Mouse (Mus musculus) lung, embryonic 14.5 days (tissue): ENCODE data around the gene Olfr933. TPM values are rescaled to one million over a fixed set of nuclear protein-coding genes. Genes with fewer than 3 reads are reported as not detected.
A peak's percentile ranks its signal among the peaks of the same experiment; 100 is the strongest.

ENCODE experiments used
- ATAC-seq: fragments of 200-750 bp; cut with Nextera tagmentation; 2 replicates; pipeline ENCODE4 v1.8.0; 2017; ENCODE audit warnings: mild to moderate bottlenecking, moderate TSS enrichment, moderate library complexity; ENCODE audit not compliant: insufficient read depth
- DNase-seq: peaks from one replicate; pipeline ENCODE4 v3.0.0-alpha.2; 2015
- H3K27ac ChIP-seq: fragments of 300-500 bp; sonication (generic); 2 replicates; pipeline ENCODE4 v1.5.1; 2014; ENCODE audit warnings: low read depth, mild to moderate bottlenecking, moderate library complexity
- H3K27me3 ChIP-seq: fragments of 300-500 bp; sonication (generic); 2 replicates; pipeline ENCODE4 v1.6.1; 2014; ENCODE audit warnings: low read length, control low read depth; ENCODE audit not compliant: insufficient read depth
- H3K36me3 ChIP-seq: fragments of 300-500 bp; sonication (generic); 2 replicates; pipeline ENCODE4 v1.6.1; 2014; ENCODE audit warnings: control low read depth; ENCODE audit not compliant: insufficient read depth
- H3K4me1 ChIP-seq: fragments of 300-500 bp; sonication (generic); 2 replicates; pipeline ENCODE4 v1.6.1; 2014; ENCODE audit warnings: antibody characterized with exemption, control low read depth; ENCODE audit not compliant: insufficient read depth
- H3K4me2 ChIP-seq: fragments of 300-500 bp; sonication (generic); 2 replicates; pipeline ENCODE4 v1.6.1; 2014; ENCODE audit warnings: mild to moderate bottlenecking
- H3K4me3 ChIP-seq: fragments of 300-500 bp; sonication (generic); 2 replicates; pipeline ENCODE4 v1.5.1; 2014; ENCODE audit warnings: low read depth, low read length
- H3K9ac ChIP-seq: fragments of 300-500 bp; sonication (generic); 2 replicates; pipeline ENCODE4 v1.6.1; 2014
- H3K9me3 ChIP-seq: fragments of 300-500 bp; sonication (generic); 2 replicates; pipeline ENCODE4 v1.6.1; 2016; ENCODE audit warnings: low read depth, low read length, control low read depth
- CTCF ChIP-seq: IDR thresholded peaks from 2 replicates; pipeline ENCODE4 v1.5.1; 2016; ENCODE audit warnings: antibody characterized with exemption, low read depth
- WGBS: fragments of 180-500 bp; shearing (Covaris S2); extraction: QIAGEN DNeasy Blood & Tissue Kit; methylation state at CpG from one replicate; pipeline ENCODE4 v1.1.7; 2014; 5-methylcytosine and 5-hydroxymethylcytosine counted together
- polyA plus RNA-seq: library from polyadenylated mRNA; unstranded; fragments of >200 nt; fragmentation: Nextera tagmentation; extraction: Ambion mirVana; gene quantifications from 2 replicates; pipeline ENCODE4 v1.2.1, GENCODE M21; 2014

Gene Olfr933
- not detected in 2 replicates for polyA plus RNA-seq

DNA sequence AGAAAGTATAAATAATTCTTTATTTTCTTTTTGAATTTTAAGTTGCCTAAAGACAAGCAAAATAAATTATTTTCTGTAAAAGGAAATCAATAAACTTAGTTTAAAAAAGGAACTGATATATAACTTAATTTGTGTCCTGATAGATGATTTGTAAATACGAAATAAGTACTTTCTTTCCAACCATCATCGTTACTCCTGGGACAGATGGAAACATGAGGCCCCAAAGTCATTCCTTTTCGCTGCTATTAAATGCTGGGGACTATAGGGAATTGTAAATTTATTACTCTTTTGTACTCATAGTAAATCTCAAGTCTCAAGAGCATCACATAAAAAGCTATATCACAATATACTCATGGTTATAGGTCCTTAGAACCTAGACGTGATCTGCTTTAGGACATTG is at the start of gene Olfr933:
TSS of gene Olfr933 (plus strand) at position 301 of the 400 bp plus-strand sequence.
- Histone ChIP-seq H3K36me3 (no peaks in the 10 kb centered on the region), H3K4me2 (no peak within 1 kb of the TSS), H3K9me3 (no peaks in the 10 kb centered on the region), H3K9ac (no peak within 1 kb of the TSS), H3K4me1 (no peaks in the 10 kb centered on the region), H3K27me3 (no peaks in the 10 kb centered on the region), H3K27ac (no peak within 1 kb of the TSS), H3K4me3 (no peak within 1 kb of the TSS)
- TF ChIP-seq CTCF: no peak
- WGBS: 74% methylated on average over 4 of the region's 4 CpGs
- ATAC-seq: no peak
- no peak for DNase-seq

- Histone ChIP-seq H3K9ac (no peak within 1 kb of the TSS), H3K27ac (no peak within 1 kb of the TSS), H3K27me3 (no peaks in the 10 kb centered on the region), H3K36me3 (no peaks in the 10 kb centered on the region), H3K4me2 (no peak within 1 kb of the TSS), H3K4me3 (no peak within 1 kb of the TSS), H3K9me3 (no peaks in the 10 kb centered on the region), H3K4me1 (no peaks in the 10 kb centered on the region)
- TF ChIP-seq CTCF: no peak
- no peak for ATAC-seq
- no peak for DNase-seq
These were observed 42.6 kb upstream of the Olfr933 start, which contains the start of gene Olfr930 for GRCm38 (mm10) chr9:38929509-38929908. Gene Olfr930, plus strand, starts transcription at chr9:38929809.

- H3K27me3 ChIP-seq: no peaks in the 10 kb centered on the region
- H3K27ac ChIP-seq: no peak overlapping the region
- DNase-seq: no peak
- no peak for ATAC-seq
- H3K4me3 ChIP-seq: no peak overlapping the region
- no peaks in the 10 kb centered on the region for H3K9me3 ChIP-seq
- H3K4me1 ChIP-seq: no peaks in the 10 kb centered on the region
- H3K9ac ChIP-seq: no peak overlapping the region
- no peak for TF ChIP-seq CTCF
- H3K36me3 ChIP-seq: no peaks in the 10 kb centered on the region
- 50% methylated on average over 7 of the region's 7 CpGs for WGBS
- H3K4me2 ChIP-seq: no peak overlapping the region
These were observed 18.6 kb upstream of the Olfr933 start for GRCm38 (mm10) chr9:38953401-38954123.

DNA sequence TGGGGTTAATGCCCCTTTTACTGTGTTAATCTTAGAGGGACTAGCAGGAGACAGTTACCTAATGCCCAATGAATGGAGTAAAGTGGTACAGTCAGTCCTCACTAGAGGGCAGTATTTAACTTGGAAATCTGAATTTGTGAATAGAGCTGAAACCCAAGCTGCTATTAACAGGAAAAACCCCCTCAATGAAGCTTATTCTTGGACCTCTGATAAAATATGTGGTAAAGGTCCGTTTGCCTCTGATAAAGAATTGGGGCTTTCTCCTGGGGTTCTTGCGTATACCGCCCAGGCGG is 18.0 kb upstream of the Olfr933 start:
- Histone ChIP-seq H3K27me3 (no peaks in the 10 kb centered on the region), H3K4me3 (no peak overlapping the region), H3K9me3 (no peaks in the 10 kb centered on the region), H3K36me3 (no peaks in the 10 kb centered on the region), H3K27ac (no peak overlapping the region), H3K9ac (no peak overlapping the region), H3K4me2 (no peak overlapping the region), H3K4me1 (no peaks in the 10 kb centered on the region)
- WGBS: 66% methylated on average over 4 of the region's 4 CpGs
- 0 out of 2 replicates have a peak, but pooled peaks have one; percentile 21 for TF ChIP-seq CTCF
- peak; percentile 53 for DNase-seq
- ATAC-seq: no peak

DNA sequence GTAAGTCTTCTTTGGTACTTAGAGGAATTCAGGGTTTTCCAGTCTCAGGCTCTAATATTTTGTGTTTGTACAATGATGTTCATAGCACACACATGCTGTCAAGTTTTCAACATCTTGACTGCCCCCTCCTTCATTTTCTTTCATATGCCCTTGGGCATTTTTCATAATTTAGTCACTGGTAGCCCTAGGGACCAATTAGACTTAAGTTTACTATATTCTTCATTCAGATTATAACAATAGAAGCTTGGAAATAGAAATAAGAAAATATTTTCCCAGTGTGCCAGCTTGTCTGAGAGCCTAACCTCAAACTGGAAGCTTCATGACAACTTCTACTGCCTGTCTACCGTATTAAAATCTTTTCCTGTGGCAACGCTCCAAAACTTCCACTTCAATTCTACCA is 16.1 kb downstream of the Olfr933 start, which contains the start of gene Olfr934:
TSS of gene Olfr934 (minus strand) at position 101 of the 400 bp plus-strand sequence.
- no peak within 1 kb of the TSS for H3K27ac ChIP-seq
- no peak within 1 kb of the TSS for H3K4me2 ChIP-seq
- ATAC-seq (no peak), DNase-seq (no peak)
- no peaks in the 10 kb centered on the region for H3K27me3 ChIP-seq
- 0 out of 2 replicates have a peak, but pooled peaks cover 3% of the 10 kb centered on the region for H3K9me3 ChIP-seq
- WGBS: 83% methylated on average over 2 of the region's 2 CpGs
- H3K4me3 ChIP-seq: no peak within 1 kb of the TSS
- H3K36me3 ChIP-seq: no peaks in the 10 kb centered on the region
- no peak within 1 kb of the TSS for H3K9ac ChIP-seq
- no peaks in the 10 kb centered on the region for H3K4me1 ChIP-seq
- TF ChIP-seq CTCF: no peak

DNA sequence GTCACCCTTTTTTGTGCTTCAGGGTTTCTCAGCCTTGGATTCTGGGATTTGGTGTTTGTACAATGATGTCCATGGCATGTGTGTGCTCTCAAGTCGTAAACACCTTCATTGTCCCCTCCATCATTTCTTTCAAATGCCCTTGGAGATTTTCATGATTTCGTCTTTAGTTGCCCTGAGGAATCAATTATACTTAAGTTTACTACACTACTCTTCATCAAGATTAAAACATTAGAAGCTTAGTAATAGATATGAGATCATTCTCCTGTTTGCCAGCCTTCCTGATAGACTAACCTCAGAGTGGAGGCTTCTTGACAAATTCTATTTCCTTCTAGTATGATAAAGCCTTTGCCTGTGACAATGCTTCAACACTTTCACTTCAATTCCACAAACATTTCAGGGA is 27.5 kb downstream of the Olfr933 start, which contains the start of gene Olfr935:
TSS of gene Olfr935 (minus strand) at position 101 of the 400 bp plus-strand sequence.
- DNase-seq: no peak
- ATAC-seq: no peak
- Histone ChIP-seq H3K27me3 (no peaks in the 10 kb centered on the region), H3K4me3 (no peak within 1 kb of the TSS), H3K9ac (no peak within 1 kb of the TSS), H3K27ac (no peak within 1 kb of the TSS), H3K9me3 (no peaks in the 10 kb centered on the region), H3K4me1 (no peaks in the 10 kb centered on the region), H3K4me2 (no peak within 1 kb of the TSS), H3K36me3 (no peaks in the 10 kb centered on the region)
- 82% methylated on average over 2 of the region's 2 CpGs for WGBS
- no peak for TF ChIP-seq CTCF

DNA sequence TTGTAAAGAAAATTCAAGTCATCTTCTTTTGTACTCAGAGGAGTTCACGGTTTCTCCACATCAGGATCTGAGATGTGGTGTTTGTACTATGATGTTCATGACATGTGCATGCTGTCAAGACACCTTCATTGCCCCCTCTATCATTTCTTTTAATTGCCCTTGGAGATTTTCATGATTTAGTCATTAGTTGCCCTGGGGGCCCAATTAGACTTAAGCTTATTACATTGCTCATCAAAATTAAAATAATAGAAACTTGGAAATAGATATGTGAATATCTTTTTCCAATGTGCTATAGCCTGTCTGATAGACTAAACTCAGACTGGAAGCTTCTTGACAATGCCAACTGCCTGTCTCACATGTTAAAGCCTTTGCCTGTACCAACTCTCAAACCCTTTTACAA is 51.2 kb downstream of the Olfr933 start, which contains the start of gene Olfr146:
TSS of gene Olfr146 (minus strand) at position 101 of the 400 bp plus-strand sequence.
- Histone ChIP-seq H3K4me2 (no peak within 1 kb of the TSS), H3K27ac (no peak within 1 kb of the TSS), H3K4me1 (no peaks in the 10 kb centered on the region), H3K9me3 (no peaks in the 10 kb centered on the region), H3K9ac (no peak within 1 kb of the TSS), H3K4me3 (no peak within 1 kb of the TSS), H3K36me3 (no peaks in the 10 kb centered on the region), H3K27me3 (no peaks in the 10 kb centered on the region)
- 75% methylated on average over 1 of the region's 1 CpGs for WGBS
- ATAC-seq: no peak
- no peak for TF ChIP-seq CTCF
- no peak for DNase-seq

Other genes starting within 250 kb of the Olfr933 start
- gene Olfr920, start 220.0 kb upstream of the Olfr933 start, polyA plus RNA-seq: 0.07 TPM in 1 of 2 replicates, not detected in the other
- gene Olfr921, start 199.2 kb upstream of the Olfr933 start, polyA plus RNA-seq: not detected in 2 replicates
- not detected in 2 replicates for gene Olfr922, start 157.7 kb upstream of the Olfr933 start, polyA plus RNA-seq
- not detected in 2 replicates for gene Olfr923, start 145.8 kb upstream of the Olfr933 start, polyA plus RNA-seq
- not detected in 2 replicates for gene Olfr924, start 127.9 kb upstream of the Olfr933 start, polyA plus RNA-seq
- not detected in 2 replicates for gene Olfr26, start 117.3 kb upstream of the Olfr933 start, polyA plus RNA-seq
- not detected in 2 replicates for gene Olfr926, start 95.2 kb upstream of the Olfr933 start, polyA plus RNA-seq
- not detected in 2 replicates for gene Olfr930, start 42.5 kb upstream of the Olfr933 start, polyA plus RNA-seq
- not detected in 2 replicates for gene Olfr934, start 16.0 kb downstream of the Olfr933 start, polyA plus RNA-seq
- gene Olfr935, start 27.4 kb downstream of the Olfr933 start, polyA plus RNA-seq: not detected in 2 replicates
- gene Olfr146, start 51.1 kb downstream of the Olfr933 start, polyA plus RNA-seq: not detected in 2 replicates
- not detected in 2 replicates for gene Olfr937, start 92.6 kb downstream of the Olfr933 start, polyA plus RNA-seq
- gene Olfr938, start 106.6 kb downstream of the Olfr933 start, polyA plus RNA-seq: not detected in 2 replicates
- gene Olfr27, start 155.8 kb downstream of the Olfr933 start, polyA plus RNA-seq: not detected in 2 replicates
- gene Olfr943, start 194.0 kb downstream of the Olfr933 start, polyA plus RNA-seq: not detected in 2 replicates
- gene Olfr944, start 229.6 kb downstream of the Olfr933 start, polyA plus RNA-seq: not detected in 2 replicates